Mouse (Mus musculus): Measurements from ENCODE around the gene Mapk11. TPM values are rescaled to one million over a fixed set of nuclear protein-coding genes. Genes with fewer than 3 reads are reported as not detected.

Gene Mapk11
- total and polyA plus RNA-seq, 2 experiments from 2014 or later: 19.3 to 34.8 TPM

- Histone ChIP-seq H3K36me3 (ENCODE audit: insufficient read depth, low read length) (no peaks in the 10 kb centered on the region), H3K9me3 (ENCODE audit: low read length) (no peaks in the 10 kb centered on the region), H3K4me3 (ENCODE audit: low read depth, low read length) (no peak overlapping the region), H3K9ac (replicated peaks; ENCODE audit: low read length, poor library complexity, severe bottlenecking) (0 out of 2 replicates have a peak overlapping the region, but pooled peaks have one; percentile 13), H3K4me1 (ENCODE audit: insufficient read depth, low read length) (peaks cover 46% of the 10 kb centered on the region), H3K27ac (ENCODE audit: low read depth, low read length) (no peak overlapping the region), H3K27me3 (ENCODE audit: insufficient read depth, low read length) (no peaks in the 10 kb centered on the region), H3K4me2 (ENCODE audit: low read depth, low read length, poor library complexity, severe bottlenecking) (peak overlapping the region; percentile 77)
- no peak for DNase-seq (ENCODE audit: low spot score)
- TF ChIP-seq CTCF (IDR thresholded peaks at IDR 0.05): no peak
- 70% methylated on average over 4 of the region's 4 CpGs for WGBS
- no peak for ATAC-seq (ENCODE audit: low FRiP score)
Observed at GRCm38 (mm10) chr15:89177576-89178259, 28.3 kb upstream of the Mapk11 start.

- Histone ChIP-seq H3K9me3 (ENCODE audit: low read length) (no peaks in the 10 kb centered on the region), H3K27me3 (ENCODE audit: insufficient read depth, low read length) (no peaks in the 10 kb centered on the region), H3K4me2 (ENCODE audit: low read depth, low read length, poor library complexity, severe bottlenecking) (peak overlapping the region; percentile 77), H3K27ac (ENCODE audit: low read depth, low read length) (no peak overlapping the region), H3K4me1 (ENCODE audit: insufficient read depth, low read length) (peaks cover 52% of the 10 kb centered on the region), H3K36me3 (ENCODE audit: insufficient read depth, low read length) (no peaks in the 10 kb centered on the region), H3K9ac (replicated peaks; ENCODE audit: low read length, poor library complexity, severe bottlenecking) (0 out of 2 replicates have a peak overlapping the region, but pooled peaks have one; percentile 13), H3K4me3 (ENCODE audit: low read depth, low read length) (no peak overlapping the region)
- no peak for TF ChIP-seq CTCF (IDR thresholded peaks at IDR 0.05)
- WGBS: 15% methylated on average over 5 of the region's 5 CpGs
- no peak for ATAC-seq (ENCODE audit: low FRiP score)
- DNase-seq (ENCODE audit: low spot score): no peak
Observed at GRCm38 (mm10) chr15:89177121-89177520, 27.7 kb upstream of the Mapk11 start.

- Histone ChIP-seq H3K4me1 (ENCODE audit: insufficient read depth, low read length) (peaks cover 52% of the 10 kb centered on the region), H3K27me3 (ENCODE audit: insufficient read depth, low read length) (no peaks in the 10 kb centered on the region), H3K4me2 (ENCODE audit: low read depth, low read length, poor library complexity, severe bottlenecking) (peak overlapping the region; percentile 9; the same call in 1 of the 2 replicates), H3K9ac (replicated peaks; ENCODE audit: low read length, poor library complexity, severe bottlenecking) (no peak overlapping the region), H3K36me3 (ENCODE audit: insufficient read depth, low read length) (no peaks in the 10 kb centered on the region), H3K9me3 (ENCODE audit: low read length) (no peaks in the 10 kb centered on the region), H3K4me3 (ENCODE audit: low read depth, low read length) (no peak overlapping the region), H3K27ac (ENCODE audit: low read depth, low read length) (no peak overlapping the region)
- no peak for TF ChIP-seq CTCF (IDR thresholded peaks at IDR 0.05)
- DNase-seq (ENCODE audit: low spot score) (no peak), ATAC-seq (ENCODE audit: low FRiP score) (no peak)
- 78% methylated on average over 13 of the region's 13 CpGs for WGBS
Observed at GRCm38 (mm10) chr15:89175411-89176155, 26.2 kb upstream of the Mapk11 start.

GRCm38 (mm10) chr15:89174889-89175339, 25.5 kb upstream of the Mapk11 start:
- no peak for DNase-seq (ENCODE audit: low spot score)
- 51% methylated on average over 11 of the region's 11 CpGs for WGBS
- H3K9me3 ChIP-seq (ENCODE audit: low read length): no peaks in the 10 kb centered on the region
- H3K4me3 ChIP-seq (ENCODE audit: low read depth, low read length): no peak overlapping the region
- ATAC-seq (ENCODE audit: low FRiP score): no peak
- no peaks in the 10 kb centered on the region for H3K27me3 ChIP-seq (ENCODE audit: insufficient read depth, low read length)
- TF ChIP-seq CTCF (IDR thresholded peaks at IDR 0.05): no peak
- peaks cover 52% of the 10 kb centered on the region for H3K4me1 ChIP-seq (ENCODE audit: insufficient read depth, low read length)
- H3K9ac ChIP-seq (replicated peaks; ENCODE audit: low read length, poor library complexity, severe bottlenecking): no peak overlapping the region
- H3K36me3 ChIP-seq (ENCODE audit: insufficient read depth, low read length): no peaks in the 10 kb centered on the region
- H3K4me2 ChIP-seq (ENCODE audit: low read depth, low read length, poor library complexity, severe bottlenecking): 0 out of 2 replicates have a peak overlapping the region, but pooled peaks have one; percentile 96
- H3K27ac ChIP-seq (ENCODE audit: low read depth, low read length): no peak overlapping the region

- peak overlapping the region; percentile 55 for H3K27ac ChIP-seq (ENCODE audit: low read depth, low read length)
- 0 out of 2 replicates have a peak, but pooled peaks cover 2% of the 10 kb centered on the region for H3K36me3 ChIP-seq (ENCODE audit: insufficient read depth, low read length)
- ATAC-seq (ENCODE audit: low FRiP score): peak; percentile 41
- peak; percentile 40 for DNase-seq (ENCODE audit: low spot score)
- peak overlapping the region; percentile 96 for H3K4me2 ChIP-seq (ENCODE audit: low read depth, low read length, poor library complexity, severe bottlenecking)
- peak overlapping the region; percentile 59 for H3K4me3 ChIP-seq (ENCODE audit: low read depth, low read length)
- H3K27me3 ChIP-seq (ENCODE audit: insufficient read depth, low read length): no peaks in the 10 kb centered on the region
- WGBS: 2% methylated on average over 15 of the region's 15 CpGs
- H3K9me3 ChIP-seq (ENCODE audit: low read length): no peaks in the 10 kb centered on the region
- H3K9ac ChIP-seq (replicated peaks; ENCODE audit: low read length, poor library complexity, severe bottlenecking): peak overlapping the region; percentile 75
- peaks cover 41% of the 10 kb centered on the region for H3K4me1 ChIP-seq (ENCODE audit: insufficient read depth, low read length)
- TF ChIP-seq CTCF (IDR thresholded peaks at IDR 0.05): no peak
Observed at GRCm38 (mm10) chr15:89173906-89174214, 24.4 kb upstream of the Mapk11 start.

Data from midbrain, postnatal 0 days (tissue).